In the genomic region with DNA sequence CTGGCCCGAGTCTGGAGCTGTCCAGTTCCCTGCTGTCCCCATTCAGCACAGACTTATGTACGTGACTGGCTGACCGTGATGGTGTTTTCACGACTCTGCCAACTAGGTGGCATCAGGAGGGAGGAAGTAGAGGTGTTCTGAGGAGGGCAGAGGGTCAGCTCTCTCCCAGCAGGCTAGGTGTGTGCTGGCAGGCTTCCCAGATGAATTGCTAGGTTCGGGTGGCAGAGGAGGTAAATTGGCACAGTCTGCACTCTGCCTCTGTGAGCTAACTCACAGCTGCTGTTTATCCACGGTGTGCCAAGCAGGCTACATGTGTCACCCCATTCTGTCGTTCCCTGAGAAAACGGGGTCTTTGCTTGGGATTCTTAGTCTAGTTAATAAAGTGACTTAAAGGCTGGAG, we compare ENCODE assay signal across 12 mouse cellular contexts. TPM values are rescaled to one million over a fixed set of nuclear protein-coding genes. Genes with fewer than 3 reads are reported as not detected.
DNase-seq lines count a peak whose midpoint lies in the region; ATAC-seq and TF ChIP-seq lines count a peak whose summit lies in the region.
"Had no signal": no experiment of that assay in that cellular context is flagged by ENCODE, and none has a peak within 500 bp of the region (broad histone marks: within the 10 kb centered on the region; RNA-seq: fewer than 3 reads in every experiment).

No protein-coding gene starts in this region.

- no peak for TF ChIP-seq CTCF in G1E (IDR thresholded peaks at IDR 0.05; ENCODE audit: low read depth, low read length)

- no peaks in the 10 kb centered on the region for H3K36me3 ChIP-seq in kidney, embryonic 16.5 days (ENCODE audit: insufficient read depth, low read length)
- H3K36me3 ChIP-seq in G1E (replicated peaks), result no peaks in the 10 kb centered on the region
- H3K36me3 ChIP-seq: heart, embryonic 13.5 days; neural tube, embryonic 12.5 days had no signal

- H3K27me3 ChIP-seq in kidney, embryonic 16.5 days (ENCODE audit: insufficient read depth, low read length), result no peaks in the 10 kb centered on the region
- H3K27me3 ChIP-seq in G1E (ENCODE audit: insufficient read depth, low read length), result peaks cover 31% of the 10 kb centered on the region
- H3K27me3 ChIP-seq: neural tube, embryonic 12.5 days had no signal

- 70% methylated on average over 8 of the region's 8 CpGs for WGBS in kidney, embryonic 16.5 days

- no peak overlapping the region for H3K4me3 ChIP-seq in kidney, embryonic 16.5 days (ENCODE audit: low read length)
- peak overlapping the region; percentile 44; the same call in 1 of the 2 replicates for H3K4me3 ChIP-seq in G1E (ENCODE audit: low read depth, low read length)
- H3K4me3 ChIP-seq: heart, embryonic 13.5 days; neural tube, embryonic 12.5 days had no signal

- no peak for ATAC-seq in kidney, embryonic 16.5 days (ENCODE audit: low FRiP score, low TSS enrichment)
- ATAC-seq in G1E (ENCODE audit: extremely low read depth, insufficient number of reproducible peaks, low FRiP score, poor library complexity, severe bottlenecking), result no peak
- no peak for ATAC-seq in erythroid progenitor cell, adult 5-6 weeks (replicated peaks; ENCODE audit: low FRiP score, poor library complexity, severe bottlenecking)

- H3K27ac ChIP-seq in kidney, embryonic 16.5 days (ENCODE audit: low read length), result no peak overlapping the region
- H3K27ac ChIP-seq: heart, embryonic 13.5 days; macrophage; neural tube, embryonic 12.5 days had no signal

- H3K4me1 ChIP-seq in kidney, embryonic 16.5 days (ENCODE audit: insufficient read depth, low read length), result no peaks in the 10 kb centered on the region
- peaks cover 88% of the 10 kb centered on the region for H3K4me1 ChIP-seq in G1E (ENCODE audit: insufficient read depth, low read depth, low read length)
- H3K4me1 ChIP-seq: neural tube, embryonic 12.5 days had no signal

- no peak overlapping the region for H3K4me2 ChIP-seq in kidney, embryonic 16.5 days (replicated peaks; ENCODE audit: low read depth, low read length)
- H3K4me2 ChIP-seq: heart, embryonic 13.5 days; neural tube, embryonic 12.5 days had no signal

- H3K9ac ChIP-seq in kidney, embryonic 16.5 days (replicated peaks; ENCODE audit: low read length), result no peak overlapping the region
- H3K9ac ChIP-seq: heart, embryonic 13.5 days; neural tube, embryonic 12.5 days had no signal

- DNase-seq in kidney, adult 11 months, result peak; percentile 75
- DNase-seq in G1E (ENCODE audit: low spot score), result no peak
- DNase-seq in brain, adult 2 months (ENCODE audit: low read depth, low spot score), result peak; percentile 69
- DNase-seq in kidney, postnatal 10 days, result peak; percentile 66
- DNase-seq in spleen, postnatal 14 days (ENCODE audit: low spot score in 2 of 2), result no peak
- DNase-seq: gastrocnemius, postnatal 25 days; midbrain, embryonic 14.5 days had no signal

- no peaks in the 10 kb centered on the region for H3K9me3 ChIP-seq in kidney, embryonic 16.5 days (ENCODE audit: low read length)
- no peaks in the 10 kb centered on the region for H3K9me3 ChIP-seq in G1E (replicated peaks)
- H3K9me3 ChIP-seq: heart, embryonic 13.5 days; neural tube, embryonic 12.5 days had no signal

RNA-seq across cellular contexts. Expression of a gene that starts 12.8 kb away (rescaled TPM):
- 21.7 and 24.5 TPM in 2 replicates for polyA plus RNA-seq in kidney, embryonic 16.5 days (2015; fragmentation: Nextera tagmentation; extraction: Ambion mirVana)
- total RNA-seq in G1E (2014; fragmentation: Nextera tagmentation) (28.7 and 30.6 TPM in 2 replicates), G1E (2017) (8.2 and 13.3 TPM in 2 replicates)
- polyA plus RNA-seq in G1E (2012), result 15.8 and 18.0 TPM in 2 replicates
- total RNA-seq in erythroid progenitor cell, adult 5-6 weeks (2015; ENCODE audit: low replicate concordance), result 1.8 and 5.0 TPM in 2 replicates
- total RNA-seq in erythroid progenitor cell, adult 5-6 weeks (2017; ENCODE audit: low replicate concordance), result 1.9 and 2.7 TPM in 2 replicates

RNA-seq across cellular contexts. Expression of a gene that starts 13.7 kb away (rescaled TPM):
- polyA plus RNA-seq in kidney, embryonic 16.5 days (2015; fragmentation: Nextera tagmentation; extraction: Ambion mirVana), result 20.7 and 21.6 TPM in 2 replicates
- total RNA-seq in G1E (2014; fragmentation: Nextera tagmentation) (40.5 and 43.2 TPM in 2 replicates), G1E (2017) (8.9 and 11.4 TPM in 2 replicates)
- 25.1 and 31.2 TPM in 2 replicates for polyA plus RNA-seq in G1E (2012)
- 7.1 and 9.0 TPM in 2 replicates for total RNA-seq in erythroid progenitor cell, adult 5-6 weeks (2015; ENCODE audit: low replicate concordance)
- 2.7 and 9.2 TPM in 2 replicates for total RNA-seq in erythroid progenitor cell, adult 5-6 weeks (2017; ENCODE audit: low replicate concordance)

RNA-seq across cellular contexts. Expression of a gene that starts 45.6 kb away (rescaled TPM):
- 28.9 and 30.4 TPM in 2 replicates for polyA plus RNA-seq in kidney, embryonic 16.5 days (2015; fragmentation: Nextera tagmentation; extraction: Ambion mirVana)
- not detected in 2 replicates for total RNA-seq in G1E (2014; fragmentation: Nextera tagmentation)
- total RNA-seq in G1E (2017), result 0.17 and 0.22 TPM in 2 replicates
- 0.05 and 0.12 TPM in 2 replicates for polyA plus RNA-seq in G1E (2012)
- not detected in 2 replicates for total RNA-seq in erythroid progenitor cell, adult 5-6 weeks (2015; ENCODE audit: low replicate concordance)
- 0.13 TPM in 1 of 2 replicates, not detected in the other for total RNA-seq in erythroid progenitor cell, adult 5-6 weeks (2017; ENCODE audit: low replicate concordance)

Comparison
In these comparisons a context has a peak if more than half of its experiments do, and no peak if none do; other contexts are left out.
1. DNase-seq: peak in kidney, adult 11 months (single experiment), brain, adult 2 months (single experiment) and kidney, postnatal 10 days (single experiment); none in G1E (single experiment) and spleen, postnatal 14 days (0 of 2).